Mouse (Mus musculus): ENCODE data around the gene Hoxa6.

Hoxa6 gene

DNA sequence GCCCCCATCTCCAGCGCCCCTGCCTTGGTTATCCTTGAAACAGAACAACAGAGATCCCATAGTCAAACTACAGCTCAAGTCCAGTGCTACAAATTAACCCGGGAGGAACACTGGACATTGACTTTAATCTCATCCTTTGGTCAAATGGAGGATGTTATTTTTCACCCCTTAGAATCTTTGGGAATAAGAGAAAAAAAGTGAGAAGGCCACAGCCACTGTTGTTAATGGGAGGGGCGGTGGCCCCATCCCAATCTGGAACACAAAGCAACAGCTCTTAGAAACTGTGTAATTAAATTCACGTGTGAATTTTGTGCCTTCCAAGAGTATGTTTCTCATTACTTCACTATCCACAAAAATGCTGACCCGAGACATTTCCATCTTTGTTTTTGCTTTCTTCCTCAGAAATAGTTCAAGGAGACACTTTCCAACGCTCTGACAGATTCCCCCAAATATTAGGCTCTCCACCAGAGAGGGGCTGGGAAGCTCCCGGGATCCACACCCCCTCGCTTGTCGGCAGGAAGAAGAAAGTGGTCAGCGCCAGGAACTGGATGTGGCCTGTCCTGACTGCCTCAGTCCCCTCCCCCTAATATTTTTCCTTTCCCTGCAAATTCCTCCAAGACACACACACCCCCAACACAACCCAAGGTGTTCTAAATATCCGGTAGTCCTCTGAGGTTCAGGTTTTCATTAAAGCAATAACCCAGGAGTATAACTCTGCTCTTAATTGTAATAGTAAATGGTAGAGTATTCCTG is 19.1 kb upstream of the Hoxa6 start:
- no peak for DNase-seq (ENCODE audit: low spot score in 2 of 2)

DNA sequence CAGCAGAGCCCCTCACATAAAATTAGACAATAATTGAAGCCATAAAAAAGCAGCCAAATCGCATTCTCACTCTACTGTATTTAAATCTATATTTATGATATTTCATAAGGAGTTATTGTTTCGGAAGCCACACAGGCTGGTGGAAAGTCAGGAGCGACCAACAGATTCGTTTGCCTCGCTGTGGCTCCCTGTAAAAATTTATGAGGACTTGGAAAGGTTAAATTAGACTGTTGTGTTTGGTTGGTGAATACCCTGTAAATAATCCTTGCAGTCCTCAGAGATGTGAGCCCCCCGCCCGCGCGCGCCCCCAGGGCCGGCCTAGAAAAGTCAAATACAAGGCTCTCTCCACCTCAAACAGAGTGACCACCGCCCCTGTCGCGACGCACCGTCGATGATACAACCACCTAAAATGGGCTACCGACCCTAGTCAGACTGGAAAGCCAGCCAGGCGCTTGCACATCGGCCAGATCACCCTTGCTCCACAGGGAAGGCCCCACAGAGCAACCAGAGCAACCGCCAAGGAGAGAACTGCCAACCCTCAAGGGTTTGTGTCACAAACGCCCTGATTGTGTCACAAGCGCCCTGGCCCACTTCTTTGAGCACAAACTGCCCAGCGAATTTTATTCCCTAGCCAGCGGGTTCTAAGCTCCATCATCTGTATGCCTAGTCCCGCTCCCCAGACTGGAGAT is 18.2 kb upstream of the Hoxa6 start:
- DNase-seq (ENCODE audit: low spot score in 2 of 2) = no peak

DNA sequence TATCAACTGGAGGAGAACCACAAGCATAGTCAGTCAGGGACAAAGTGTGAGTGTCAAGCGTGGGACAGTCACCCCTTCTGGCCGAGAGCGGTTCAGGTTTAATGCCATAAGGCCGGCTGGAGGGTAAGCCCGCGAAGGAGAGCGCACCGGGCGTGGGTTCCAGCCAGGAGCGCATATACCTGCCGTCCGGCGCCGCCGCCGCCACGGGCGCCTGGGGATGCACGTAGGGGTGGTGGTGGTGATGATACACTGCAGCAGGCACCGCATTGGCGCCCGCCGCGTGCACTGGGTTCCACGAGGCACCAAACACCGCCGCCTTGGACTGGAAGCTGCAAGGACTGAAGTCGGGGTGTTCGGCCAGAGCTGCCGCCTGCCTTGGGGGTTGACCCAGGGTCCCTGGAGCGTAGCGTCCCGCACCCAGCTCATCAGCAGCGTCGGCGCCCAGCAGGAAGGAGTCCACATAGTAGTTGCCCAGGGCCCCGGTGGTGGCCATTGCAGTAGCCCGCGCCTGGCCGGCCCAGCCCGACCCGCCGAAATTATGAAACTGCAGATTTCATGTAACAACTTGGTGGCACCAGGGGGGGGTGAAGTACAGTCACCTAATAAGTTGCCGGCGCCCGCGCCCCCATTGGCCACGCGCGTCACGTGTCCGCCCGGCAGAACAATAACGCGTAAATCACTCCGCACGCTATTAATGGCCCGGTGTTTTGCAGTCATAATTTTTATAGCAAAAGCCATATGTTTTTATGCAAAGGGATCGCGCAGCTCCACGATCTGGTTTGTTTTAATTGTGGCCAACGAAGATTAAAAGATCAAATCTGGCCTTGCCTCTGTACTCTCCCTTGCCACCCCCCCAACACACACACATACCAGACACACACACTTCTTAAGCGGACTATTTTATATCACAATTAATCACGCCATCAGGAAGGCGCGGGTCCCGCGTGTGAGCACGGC is 17.4 kb upstream of the Hoxa6 start:
- DNase-seq (ENCODE audit: low spot score in 2 of 2) = no peak

DNA sequence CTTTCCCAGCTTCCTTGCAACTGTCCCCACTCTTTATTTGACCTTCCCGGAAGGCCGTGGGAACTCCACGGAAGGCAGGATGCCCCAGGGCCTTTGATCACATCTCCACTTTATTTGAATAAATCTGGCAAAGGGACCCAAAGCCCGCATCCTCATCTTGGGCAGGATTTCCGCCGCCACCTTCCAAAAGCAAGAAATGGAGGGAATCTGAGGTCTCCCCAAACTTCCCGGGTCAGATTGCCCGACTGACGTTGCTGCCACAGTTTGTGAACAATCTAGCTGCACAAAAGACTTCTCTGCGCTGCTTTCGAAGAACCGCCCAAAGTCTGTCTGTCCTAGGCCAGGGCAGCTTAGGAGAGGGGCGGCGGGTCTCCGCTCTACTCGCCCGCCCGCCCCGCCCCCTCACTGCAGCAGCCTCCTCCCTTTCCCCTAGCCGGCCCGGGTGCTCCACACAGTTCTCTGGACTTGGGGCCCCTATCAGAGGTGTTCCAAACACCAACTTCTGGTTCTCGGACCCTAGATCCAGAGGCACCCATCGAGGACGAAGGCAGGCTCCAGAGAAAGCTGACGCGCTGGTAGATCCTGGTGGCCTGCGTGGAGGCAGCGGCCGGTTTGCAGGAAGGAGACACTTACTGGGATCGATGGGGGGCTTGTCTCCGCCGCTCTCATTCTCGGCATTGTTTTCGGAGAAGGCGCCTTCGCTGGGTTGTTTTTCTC is 16.5 kb upstream of the Hoxa6 start:
- no peak for DNase-seq (ENCODE audit: low spot score in 2 of 2)

DNA sequence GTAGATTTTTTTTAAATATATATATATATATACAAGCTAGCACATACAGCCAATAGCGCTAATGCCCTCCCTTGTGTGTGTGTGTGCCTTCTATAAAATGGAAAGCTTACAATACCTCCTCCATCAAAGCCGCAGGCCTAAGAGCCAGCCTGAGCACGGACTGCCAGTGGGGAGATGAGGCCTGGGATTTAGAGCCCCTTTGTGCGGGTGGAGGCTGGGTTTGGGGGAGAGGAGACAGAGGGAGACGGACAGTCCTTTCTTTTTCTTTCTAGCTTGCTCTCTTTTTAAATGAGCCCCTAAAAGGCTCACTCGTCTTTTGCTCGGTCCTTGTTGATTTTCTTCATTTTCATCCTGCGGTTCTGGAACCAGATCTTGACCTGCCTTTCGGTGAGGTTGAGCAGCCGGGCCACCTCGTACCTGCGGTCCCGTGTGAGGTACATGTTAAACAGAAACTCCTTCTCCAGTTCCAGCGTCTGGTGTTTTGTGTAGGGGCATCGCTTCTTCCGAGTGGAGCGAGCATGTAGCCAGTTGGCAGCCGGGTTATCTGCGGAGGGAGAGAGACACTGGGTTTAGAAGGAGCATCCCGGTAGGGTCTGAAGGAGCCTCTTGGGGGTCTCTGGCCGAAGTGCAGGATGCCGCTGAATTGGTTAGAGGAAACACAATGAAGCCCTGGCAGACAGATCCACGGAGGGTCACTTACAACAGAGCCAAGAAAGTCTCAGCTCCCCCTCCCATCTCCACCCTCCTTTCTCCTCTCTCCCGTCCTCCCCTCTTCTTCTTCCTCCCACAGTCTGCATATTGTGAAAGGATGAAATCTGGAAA is 15.6 kb upstream of the Hoxa6 start:
- DNase-seq (ENCODE audit: low spot score in 2 of 2) = no peak

DNA sequence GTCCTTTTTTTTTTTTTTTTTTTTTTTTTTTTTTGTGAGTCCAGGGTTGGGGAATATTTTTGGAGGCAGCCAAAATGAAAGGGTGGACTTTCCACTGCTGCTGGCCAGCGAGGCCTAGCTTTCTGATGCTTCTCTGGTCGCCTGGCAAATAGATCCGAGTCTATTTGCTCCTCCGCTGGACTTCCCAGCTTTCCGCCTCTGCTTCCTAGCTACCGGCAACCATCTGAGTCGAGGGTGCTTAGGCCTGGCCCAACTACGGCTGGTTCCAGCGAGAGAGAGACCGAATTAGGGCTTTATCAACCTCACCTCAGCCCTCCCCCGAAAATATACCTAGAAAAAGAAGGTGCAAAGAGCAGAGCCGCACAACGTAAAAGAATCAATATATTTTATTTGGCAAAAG is 14.2 kb upstream of the Hoxa6 start:
- no peak for DNase-seq (ENCODE audit: low spot score in 2 of 2)

DNA sequence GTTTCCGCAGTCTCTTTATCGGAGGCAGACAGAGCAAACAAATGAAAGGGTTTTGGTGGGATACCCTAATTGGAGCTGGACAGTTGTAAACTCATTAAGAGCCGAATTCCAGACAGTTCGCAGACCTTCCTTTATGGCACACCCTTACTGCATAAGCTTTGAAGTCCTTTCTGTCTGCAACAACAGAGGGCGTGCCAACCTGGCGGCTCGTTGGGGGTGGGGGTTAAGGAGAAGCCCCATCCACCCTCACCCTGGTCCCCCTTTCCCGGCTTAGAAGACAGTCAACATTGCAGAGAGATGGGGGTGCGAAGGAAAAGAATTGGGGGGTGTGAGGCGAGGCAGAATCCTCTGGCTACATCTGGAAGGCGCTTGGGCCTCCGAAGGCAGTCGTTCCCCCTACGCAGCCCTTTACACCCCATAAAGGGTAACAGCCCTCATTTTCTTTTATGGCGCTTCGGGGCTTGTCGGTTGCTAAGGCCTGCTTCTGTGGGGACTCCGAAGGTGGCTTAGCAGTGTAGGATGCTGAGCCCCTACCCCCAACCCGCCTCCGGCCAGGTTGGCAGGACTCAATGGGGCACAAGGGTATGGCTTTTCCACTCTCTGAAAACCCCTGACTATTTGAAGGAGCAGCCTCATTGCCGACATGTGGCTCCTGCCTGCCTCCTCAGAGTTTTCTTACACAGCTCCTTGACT is 13.6 kb upstream of the Hoxa6 start:
- DNase-seq (ENCODE audit: low spot score in 2 of 2) = no peak

DNA sequence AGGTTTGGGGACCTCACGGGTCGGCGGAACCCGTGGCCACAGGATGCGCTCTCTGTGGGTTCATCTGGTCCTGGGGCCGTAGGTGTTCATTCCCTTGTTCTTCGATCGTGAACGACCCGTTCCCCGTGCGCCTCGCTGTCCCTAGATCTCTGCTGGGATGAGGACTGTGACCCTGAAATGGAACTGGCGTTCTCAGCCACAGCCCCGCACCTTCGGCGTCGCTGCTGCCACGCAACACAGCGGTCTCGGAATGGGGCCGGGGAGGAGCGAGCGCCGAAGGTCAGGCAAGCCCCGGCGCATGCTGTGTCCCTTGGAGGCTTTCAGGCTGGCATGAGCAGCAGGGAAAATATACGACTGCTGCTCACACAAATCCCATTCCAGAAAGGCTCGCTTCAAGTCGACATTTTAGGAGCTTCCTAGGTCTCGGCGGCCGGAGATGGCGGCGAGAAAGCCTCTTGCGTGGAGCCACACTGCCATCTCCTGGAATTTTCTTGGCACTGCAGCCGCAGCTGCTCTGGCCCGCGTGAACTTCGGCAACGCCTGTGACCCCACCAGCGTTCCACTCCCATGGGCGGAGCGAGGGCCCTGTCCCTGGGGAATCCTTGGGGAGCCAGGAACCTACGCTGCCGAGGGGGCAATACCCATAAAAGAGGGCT is 12.9 kb upstream of the Hoxa6 start, which contains the start of gene Hoxa7:
Gene Hoxa7 (minus strand): TSS at position 518 of the 656 bp plus-strand sequence.
- DNase-seq (ENCODE audit: low spot score in 2 of 2) = peak; percentile 69 to 82

DNA sequence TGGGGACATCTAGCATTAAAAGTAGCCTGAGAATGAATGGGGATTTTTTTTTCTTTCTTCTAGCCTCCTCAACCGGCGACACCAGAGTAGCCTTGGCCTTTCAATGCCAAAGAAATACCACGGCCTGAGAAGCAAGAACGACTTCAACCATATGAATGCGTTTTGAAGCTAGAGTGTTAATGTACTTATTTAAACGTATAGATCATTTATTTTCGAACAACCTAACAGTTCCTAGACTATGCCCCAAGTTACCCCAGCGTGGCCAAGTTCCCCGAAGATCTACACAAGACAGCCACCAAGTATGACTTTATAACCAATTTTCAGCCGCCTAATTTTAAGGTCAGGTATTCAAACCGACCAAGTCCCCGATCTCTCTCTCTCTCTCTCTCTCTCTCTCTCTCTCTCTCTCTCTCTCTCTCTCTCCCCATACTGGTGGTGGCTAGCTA is 12.4 kb upstream of the Hoxa6 start:
- DNase-seq (ENCODE audit: low spot score in 2 of 2) = no peak

DNA sequence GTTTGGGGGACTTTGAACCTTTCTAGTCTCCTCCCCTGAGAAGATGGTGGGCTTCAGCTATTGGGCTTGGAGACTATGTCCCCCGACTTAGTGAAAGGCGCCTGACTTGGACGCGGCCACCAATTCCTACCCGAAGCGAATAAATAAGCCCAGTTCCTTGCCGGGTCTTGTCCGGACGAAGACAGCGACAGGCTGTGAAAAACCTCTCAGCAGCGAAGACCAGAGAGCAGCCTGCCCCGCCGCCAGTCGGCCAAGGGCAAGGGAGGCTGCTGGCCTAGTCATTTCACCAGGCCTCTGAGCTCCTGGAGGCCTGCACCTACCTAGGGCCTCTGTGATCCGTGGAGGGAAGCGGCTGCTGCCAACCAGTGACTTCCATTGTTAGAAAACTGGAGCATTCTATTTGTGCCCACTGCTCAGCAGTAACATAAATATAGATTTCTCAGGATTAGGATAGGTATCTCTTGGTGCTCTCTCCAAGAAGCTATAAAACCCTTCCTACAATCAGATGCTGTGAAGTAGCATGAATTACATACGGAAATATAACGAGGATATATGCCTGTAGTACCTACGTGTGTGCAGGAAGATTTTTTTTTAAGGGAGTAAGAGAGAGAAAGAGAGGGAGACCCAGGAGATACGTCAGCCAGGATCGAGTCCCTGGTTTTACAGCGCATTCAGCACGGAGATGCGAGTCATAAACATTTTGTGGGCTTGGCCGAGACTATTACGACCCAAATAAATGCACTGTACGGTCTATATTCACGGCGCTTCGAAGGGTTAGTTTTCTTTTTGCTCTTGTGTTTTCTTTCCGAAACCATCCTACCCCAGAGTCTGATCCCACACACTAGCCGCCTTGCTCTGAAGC is 11.7 kb upstream of the Hoxa6 start:
- DNase-seq (ENCODE audit: low spot score in 2 of 2) = no peak

DNA sequence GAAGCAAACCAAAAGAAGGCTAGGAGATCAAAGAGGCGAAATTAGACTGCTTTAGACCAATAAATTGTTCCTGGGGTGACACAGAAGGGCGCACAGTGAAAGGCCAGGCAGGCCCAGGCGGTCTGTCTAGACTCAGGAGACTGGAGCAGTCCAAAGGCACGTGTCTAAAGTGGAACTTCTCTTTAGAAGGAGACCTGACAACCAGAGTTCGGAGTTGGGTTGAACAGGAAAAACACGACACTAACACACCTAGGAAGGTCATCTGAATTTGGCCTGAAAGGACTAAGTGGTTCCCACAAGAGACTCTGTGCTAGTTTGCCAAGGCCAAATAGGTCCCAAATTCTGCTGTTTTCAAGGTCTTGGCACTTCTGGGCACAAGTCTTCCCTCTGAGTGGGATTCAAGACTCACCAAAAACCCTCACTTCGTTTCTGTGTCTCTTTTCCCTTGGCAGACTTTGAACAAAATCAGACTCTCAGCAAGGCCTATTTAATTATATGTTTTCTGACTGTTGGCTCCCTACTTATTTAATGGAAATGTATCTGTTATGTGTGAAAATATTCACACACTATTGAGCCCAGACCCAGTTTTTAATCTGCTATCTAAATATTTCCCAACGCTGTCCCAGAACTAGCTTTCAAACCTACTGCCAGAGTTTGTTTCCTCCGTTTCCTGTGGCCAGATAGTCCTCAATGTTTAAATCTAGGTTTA is 10.9 kb upstream of the Hoxa6 start:
- no peak for DNase-seq (ENCODE audit: low spot score in 2 of 2)

DNA sequence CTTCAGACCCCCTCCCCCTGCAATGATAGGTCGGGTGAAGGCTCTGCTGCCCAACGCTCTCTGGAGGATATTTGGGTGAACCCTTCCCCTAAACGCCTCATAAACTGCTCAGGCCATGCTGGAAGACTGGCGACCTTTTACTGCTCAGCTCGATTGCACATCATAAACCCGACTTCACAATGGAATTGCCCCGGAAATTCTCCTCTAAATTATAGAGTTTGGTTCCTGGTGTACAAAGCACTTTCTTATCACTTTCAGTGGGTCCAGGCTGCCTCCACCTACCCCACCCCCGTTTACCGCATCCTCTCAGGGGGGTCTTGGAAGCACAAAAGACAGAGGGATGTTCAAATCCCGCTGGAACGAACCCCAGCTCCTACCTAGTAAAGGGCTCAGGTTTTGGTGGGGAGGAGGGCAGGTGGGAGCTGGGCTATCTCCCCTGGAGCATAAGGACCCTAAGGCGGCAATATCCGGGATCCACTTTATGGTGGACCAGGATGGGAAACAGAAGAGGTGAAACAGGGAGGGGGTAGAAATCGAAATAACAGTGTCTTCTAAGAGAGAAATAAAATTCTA is 10.2 kb upstream of the Hoxa6 start:
- DNase-seq (ENCODE audit: low spot score in 2 of 2) = no peak

DNA sequence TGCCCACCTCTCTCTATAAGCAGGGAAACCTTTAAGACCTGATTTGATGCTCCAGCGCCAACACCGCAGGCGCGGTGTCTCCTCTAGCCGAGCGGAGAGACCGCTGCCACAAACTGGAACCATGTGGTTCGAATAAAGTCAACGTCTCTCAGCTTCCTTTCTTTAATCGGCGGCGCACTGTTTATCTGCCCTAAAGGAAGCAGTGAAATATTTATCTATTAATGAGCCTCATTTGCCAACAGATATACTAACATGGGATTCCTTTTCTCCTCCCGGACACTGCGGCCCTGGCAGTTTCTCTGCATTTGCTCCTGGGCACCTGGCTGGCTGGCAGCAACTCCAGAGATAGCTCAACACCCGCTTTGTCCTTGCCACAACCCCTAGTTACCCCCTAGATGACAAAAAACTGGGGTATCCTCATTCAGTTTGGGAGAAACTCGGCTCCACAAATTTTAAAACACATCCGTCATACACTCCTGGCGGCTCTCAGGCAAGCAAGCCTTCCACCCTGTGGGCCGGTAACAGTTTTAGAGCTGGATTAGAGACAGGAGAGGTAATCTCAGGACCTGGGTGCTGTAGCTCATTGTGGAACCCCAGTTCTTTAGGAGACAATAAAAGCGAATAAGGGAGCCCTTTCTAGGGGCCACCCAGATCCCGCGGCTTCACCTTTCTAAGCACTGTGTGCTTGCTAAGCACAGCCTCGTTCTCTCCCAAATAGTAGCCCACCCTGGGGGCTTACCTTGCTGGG is 9.5 kb upstream of the Hoxa6 start:
- no peak for DNase-seq (ENCODE audit: low spot score in 2 of 2)

DNA sequence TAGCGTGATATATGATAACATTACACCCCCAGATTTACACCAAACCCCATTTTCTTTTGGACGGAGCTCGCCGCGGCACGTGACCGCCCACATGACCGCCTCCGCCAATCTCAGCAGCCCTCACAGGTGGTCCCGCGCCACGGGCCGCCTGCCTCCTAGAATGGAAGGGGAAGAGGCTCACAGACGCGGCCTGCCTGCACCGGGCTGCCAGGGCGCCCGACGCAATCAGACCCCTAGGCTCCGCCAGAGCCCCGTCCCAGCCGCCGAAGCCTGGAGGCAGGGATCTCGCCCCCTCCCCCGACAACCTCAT is 8.9 kb upstream of the Hoxa6 start:
- DNase-seq (ENCODE audit: low spot score in 2 of 2) = peak in 1 of 2 experiments; percentile 36

DNA sequence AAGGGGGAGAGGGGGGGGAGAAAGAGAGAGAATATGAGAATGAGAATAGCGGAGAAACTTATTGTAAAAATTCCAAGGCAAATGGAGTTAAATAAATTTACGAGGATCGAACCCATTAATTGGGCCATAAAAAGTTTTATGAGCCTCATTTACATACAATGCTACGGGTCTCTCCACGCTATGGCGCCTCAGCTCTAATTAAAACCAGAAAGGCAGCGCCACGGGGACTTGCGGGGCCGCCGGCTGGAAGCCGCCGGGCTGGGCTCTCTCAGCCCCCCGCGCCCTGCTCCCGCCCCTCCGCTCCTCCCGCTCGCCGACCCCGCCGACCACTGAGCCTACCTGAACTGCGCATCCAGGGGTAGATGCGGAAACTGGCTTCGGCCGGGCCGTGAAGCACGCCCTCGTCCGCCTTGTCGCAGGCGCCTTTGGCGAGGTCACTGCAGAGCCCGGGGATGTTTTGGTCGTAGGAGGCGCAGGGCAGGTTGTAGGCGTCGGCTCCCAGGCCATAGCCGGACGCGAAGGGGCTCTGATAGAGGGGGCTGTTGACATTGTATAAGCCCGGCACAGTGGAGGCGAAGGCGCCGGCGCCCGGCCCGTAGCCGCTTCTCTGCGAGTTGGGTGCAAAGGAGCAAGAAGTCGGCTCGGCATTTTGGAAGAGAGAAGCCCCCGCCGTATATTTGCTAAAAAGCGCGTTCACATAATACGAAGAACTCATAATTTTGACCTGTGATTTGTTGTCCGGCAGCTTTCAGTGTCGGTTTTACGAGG is 8.4 kb upstream of the Hoxa6 start:
- DNase-seq (ENCODE audit: low spot score in 2 of 2) = no peak
